Mouse (Mus musculus) C2C12 (cell line): ENCODE results near the gene Dusp1. TPM values are rescaled to one million over a fixed set of nuclear protein-coding genes. Genes with fewer than 3 reads are reported as not detected.
A peak's percentile ranks its signal among the peaks of the same experiment; 100 is the strongest.

Experiments
- H3K27me3 ChIP-seq: one replicate; pipeline ENCODE4 v1.6.1; 2011; ENCODE audit not compliant: control insufficient read depth, insufficient read depth, insufficient read length
- H3K36me3 ChIP-seq: one replicate; pipeline ENCODE4 v1.6.1; 2011; ENCODE audit not compliant: control insufficient read depth, insufficient read depth
- H3K4me3 ChIP-seq: one replicate; pipeline ENCODE4 v1.5.1; 2011; ENCODE audit warnings: mild to moderate bottlenecking, control low read depth; ENCODE audit not compliant: poor library complexity, insufficient read depth, severe bottlenecking
- H3K79me2 ChIP-seq: one replicate; pipeline ENCODE4 v1.6.1; 2011; ENCODE audit not compliant: control insufficient read depth, insufficient read depth
- H3K79me3 ChIP-seq: one replicate; pipeline ENCODE4 v1.6.1; 2011; ENCODE audit warnings: low read depth, control low read depth
- H3ac ChIP-seq: one replicate; pipeline ENCODE3; 2011; ENCODE audit warnings: low read depth; ENCODE audit not compliant: control insufficient read depth, insufficient read length
- CEBPB ChIP-seq: IDR thresholded peaks from one replicate; pipeline ENCODE4 v1.6.1; 2011; ENCODE audit warnings: low read depth, mild to moderate bottlenecking, control low read depth, moderate library complexity
- CTCF ChIP-seq: IDR thresholded peaks from one replicate; pipeline ENCODE4 v1.5.1; 2011; ENCODE audit not compliant: control insufficient read depth, insufficient read depth, insufficient read length
- FOSL1 ChIP-seq: IDR thresholded peaks from one replicate; pipeline ENCODE4 v1.8.0; 2011; ENCODE audit warnings: mild to moderate bottlenecking, low read length; ENCODE audit not compliant: poor library complexity, insufficient read depth, severe bottlenecking
- MAX ChIP-seq: IDR thresholded peaks from one replicate; pipeline ENCODE4 v1.6.1; 2011; ENCODE audit warnings: mild to moderate bottlenecking, control low read depth
- MYOD1 ChIP-seq: IDR thresholded peaks from one replicate; pipeline ENCODE4 v1.6.1; 2011; ENCODE audit warnings: low read depth; ENCODE audit not compliant: control insufficient read depth, insufficient read length
- MYOG ChIP-seq: IDR thresholded peaks from one replicate; pipeline ENCODE4 v1.6.1; 2011; ENCODE audit not compliant: control insufficient read depth, insufficient read length; ENCODE audit errors: extremely low read depth
- USF1 ChIP-seq: IDR thresholded peaks from one replicate; pipeline ENCODE4 v1.6.1; 2011; ENCODE audit warnings: low read depth, mild to moderate bottlenecking, control low read depth, moderate library complexity
- polyA plus RNA-seq: library from polyadenylated mRNA; unstranded; fragments of >200 nt; fragmentation: generic; extraction: Trizol; gene quantifications from one replicate; pipeline ENCODE4 v1.2.1, GENCODE M21; 2012; ENCODE audit warnings: missing spikeins

Dusp1 gene
- polyA plus RNA-seq, 1 experiment: 16.4 TPM

GRCm38 (mm10) chr17:26601514-26601913 is 39.6 kb upstream of the Dusp1 start:
- H3K4me3 ChIP-seq: no peak overlapping the region
- no peak overlapping the region for H3ac ChIP-seq
- no peaks in the 10 kb centered on the region for H3K27me3 ChIP-seq
- peaks cover 5% of the 10 kb centered on the region for H3K36me3 ChIP-seq
- H3K79me3 ChIP-seq: peaks cover 28% of the 10 kb centered on the region
- TF ChIP-seq USF1 (no peak), CTCF (no peak), FOSL1 (no peak), CEBPB (no peak), MYOD1 (no peak), MAX (no peak), MYOG (no peak)
- peaks cover 77% of the 10 kb centered on the region for H3K79me2 ChIP-seq

- Histone ChIP-seq H3K79me3 (peaks cover 25% of the 10 kb centered on the region), H3K36me3 (peaks cover 4% of the 10 kb centered on the region), H3K79me2 (peaks cover 75% of the 10 kb centered on the region), H3K4me3 (no peak overlapping the region), H3K27me3 (no peaks in the 10 kb centered on the region), H3ac (no peak overlapping the region)
- TF ChIP-seq CEBPB (no peak), MYOD1 (no peak), MYOG (no peak), CTCF (no peak), MAX (no peak), USF1 (no peak), FOSL1 (no peak)
These were observed 39.1 kb upstream of the Dusp1 start for GRCm38 (mm10) chr17:26600913-26601447.

- peaks cover 66% of the 10 kb centered on the region for H3K79me2 ChIP-seq
- H3K36me3 ChIP-seq: peaks cover 4% of the 10 kb centered on the region
- H3K27me3 ChIP-seq: no peaks in the 10 kb centered on the region
- peaks cover 23% of the 10 kb centered on the region for H3K79me3 ChIP-seq
- H3ac ChIP-seq: no peak overlapping the region
- TF ChIP-seq MYOD1 (peak; percentile 83), CTCF (no peak), FOSL1 (peak; percentile 79), MYOG (no peak), USF1 (no peak), MAX (no peak), CEBPB (no peak)
- H3K4me3 ChIP-seq: no peak overlapping the region
These were observed 36.9 kb upstream of the Dusp1 start for GRCm38 (mm10) chr17:26598845-26599244.

- Histone ChIP-seq H3K79me2 (peaks cover 66% of the 10 kb centered on the region), H3K27me3 (no peaks in the 10 kb centered on the region), H3K4me3 (no peak overlapping the region), H3K36me3 (peaks cover 13% of the 10 kb centered on the region), H3ac (no peak overlapping the region), H3K79me3 (peaks cover 23% of the 10 kb centered on the region)
- TF ChIP-seq MYOG (no peak), MAX (no peak), FOSL1 (no peak), USF1 (no peak), MYOD1 (no peak), CEBPB (no peak), CTCF (no peak)
These were observed 35.0 kb upstream of the Dusp1 start for GRCm38 (mm10) chr17:26596856-26597481.

- no peak for TF ChIP-seq MYOD1
- no peak for TF ChIP-seq CEBPB
- no peak for TF ChIP-seq MAX
- TF ChIP-seq USF1: no peak
- no peak for TF ChIP-seq MYOG
- TF ChIP-seq FOSL1: no peak
- no peak for TF ChIP-seq CTCF
- H3ac ChIP-seq: no peak overlapping the region
- H3K27me3 ChIP-seq: no peaks in the 10 kb centered on the region
- H3K79me2 ChIP-seq: peaks cover 66% of the 10 kb centered on the region
- H3K79me3 ChIP-seq: peaks cover 22% of the 10 kb centered on the region
- no peak overlapping the region for H3K4me3 ChIP-seq
- peaks cover 13% of the 10 kb centered on the region for H3K36me3 ChIP-seq
These were observed 34.3 kb upstream of the Dusp1 start for GRCm38 (mm10) chr17:26596168-26596658.
